Mouse (Mus musculus) bone marrow macrophage, adult 2 months (primary cell): ENCODE results near the gene Vps33b.

Experiments used
- CTCF ChIP-seq: IDR thresholded peaks from 2 replicates; pipeline ENCODE4 v1.5.1; 2012; ENCODE audit warnings: low read depth, mild to moderate bottlenecking, low read length, moderate library complexity
- POLR2A ChIP-seq: IDR thresholded peaks from 2 replicates; pipeline ENCODE4 v1.6.1; 2012; ENCODE audit warnings: mild to moderate bottlenecking, low read depth, low read length, borderline replicate concordance

DNA sequence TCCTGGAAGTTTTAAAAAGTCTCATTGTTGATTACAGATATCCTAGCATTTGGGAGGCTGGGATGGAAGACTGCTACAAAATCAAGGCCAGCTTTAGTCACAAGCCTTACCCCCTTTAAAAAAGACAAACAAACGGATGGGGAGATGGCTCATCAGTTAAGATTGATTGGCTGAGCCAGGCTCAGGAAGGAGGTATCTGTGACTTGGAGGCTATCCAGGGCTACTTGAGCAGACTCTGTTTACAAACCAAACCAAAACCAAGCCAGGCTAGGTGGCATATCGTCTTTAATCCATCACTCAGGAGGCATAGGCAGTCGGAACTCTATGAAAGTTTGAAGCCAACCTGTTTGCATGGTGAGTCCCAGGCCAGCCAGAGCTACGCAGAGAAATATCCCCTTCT, 27.8 kb upstream of the Vps33b start:
- no peak for TF ChIP-seq CTCF
- TF ChIP-seq POLR2A, result no peak
